Mouse (Mus musculus) neural tube, embryonic 12.5 days (tissue): Measurements from ENCODE around the gene Syngap1. TPM values are rescaled to one million over a fixed set of nuclear protein-coding genes. Genes with fewer than 3 reads are reported as not detected.
"Not testable (repeated sequence)": the region's sequence is repeated elsewhere in the genome, so short reads cannot be mapped to it uniquely, and the experiment has no call there.

ENCODE experiments used
- ATAC-seq: fragments of 200-750 bp; cut with Nextera tagmentation; 2 replicates; pipeline ENCODE4 v1.8.0; 2017; ENCODE audit warnings: low read depth, mild to moderate bottlenecking, moderate TSS enrichment, moderate library complexity; ENCODE audit not compliant: low FRiP score
- H3K27ac ChIP-seq: fragments of 300-500 bp; sonication (generic); 2 replicates; pipeline ENCODE4 v1.5.1; 2016
- H3K27me3 ChIP-seq: fragments of 300-500 bp; sonication (generic); replicated peaks from 2 replicates; pipeline ENCODE4 v1.6.1; 2016; ENCODE audit warnings: mild to moderate bottlenecking
- H3K36me3 ChIP-seq: fragments of 300-500 bp; sonication (generic); 2 replicates; pipeline ENCODE4 v1.6.1; 2016; ENCODE audit warnings: mild to moderate bottlenecking
- H3K4me1 ChIP-seq: fragments of 300-500 bp; sonication (generic); 2 replicates; pipeline ENCODE4 v1.6.1; 2016
- H3K4me2 ChIP-seq: fragments of 300-500 bp; sonication (generic); replicated peaks from 2 replicates; pipeline ENCODE4 v1.6.1; 2016; ENCODE audit warnings: mild to moderate bottlenecking
- H3K4me3 ChIP-seq: fragments of 300-500 bp; sonication (generic); 2 replicates; pipeline ENCODE4 v1.5.1; 2016
- H3K9ac ChIP-seq: fragments of 300-500 bp; sonication (generic); 2 replicates; pipeline ENCODE4 v1.6.1; 2016; ENCODE audit warnings: mild to moderate bottlenecking
- H3K9me3 ChIP-seq: fragments of 300-500 bp; sonication (generic); 2 replicates; pipeline ENCODE4 v1.6.1; 2016; ENCODE audit warnings: mild to moderate bottlenecking
- WGBS: fragments of 180-500 bp; shearing (Covaris S2); methylation state at CpG from one replicate; pipeline ENCODE4 v1.1.7; 2016; 5-methylcytosine and 5-hydroxymethylcytosine counted together
- polyA plus RNA-seq: library from polyadenylated mRNA; unstranded; fragments of >200 nt; fragmentation: Nextera tagmentation; extraction: Ambion mirVana; gene quantifications from 2 replicates; pipeline ENCODE4 v1.2.1, GENCODE M21; 2016

The Syngap1 gene
- polyA plus RNA-seq: 2.6 and 3.5 TPM in 2 replicates

DNA sequence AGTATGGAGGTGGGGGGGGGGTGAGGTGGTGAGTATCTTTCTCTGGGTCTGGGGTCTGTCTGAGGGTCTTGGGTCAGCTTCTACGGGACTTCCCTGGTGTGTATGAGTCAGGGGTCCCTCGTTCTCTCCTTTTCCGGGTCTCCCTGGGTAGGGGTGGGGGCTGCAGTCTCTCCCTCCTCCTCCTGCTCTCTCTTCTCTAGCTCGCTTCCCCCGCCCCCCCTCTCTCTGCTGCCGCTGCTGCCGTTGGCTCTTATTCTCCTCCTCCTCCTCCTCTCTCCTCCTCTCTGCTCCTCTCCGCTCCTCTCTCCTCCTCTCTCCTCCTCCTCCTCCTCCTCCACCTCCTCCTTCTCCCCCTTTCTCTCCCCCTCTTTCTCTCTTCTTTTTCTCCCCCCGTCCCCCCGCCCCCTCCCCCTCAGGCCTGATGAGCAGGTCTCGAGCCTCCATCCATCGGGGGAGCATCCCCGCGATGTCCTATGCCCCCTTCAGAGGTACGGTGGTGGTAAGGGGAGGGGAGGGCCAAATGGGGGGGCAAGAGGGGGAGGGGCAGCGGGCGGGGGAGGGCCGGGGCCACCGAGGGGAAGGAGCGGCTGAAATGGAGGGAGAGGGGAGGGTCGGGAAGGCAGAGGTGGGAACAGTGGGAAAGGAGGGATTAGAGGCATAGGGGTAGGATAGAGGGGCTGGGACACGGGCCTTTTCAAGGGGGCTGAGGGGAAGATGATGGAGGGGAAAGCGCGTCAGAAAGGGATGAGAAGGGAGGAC lies at the start of gene Syngap1:
Syngap1 (plus strand) TSS at position 223 of the 759 bp plus-strand sequence.
- H3K9ac ChIP-seq: peak within 1 kb of the TSS; percentile 90
- H3K27me3 ChIP-seq: no peaks in the 10 kb centered on the region
- no peak for ATAC-seq
- peak within 1 kb of the TSS; percentile 93 for H3K27ac ChIP-seq
- peaks cover 58% of the 10 kb centered on the region for H3K4me1 ChIP-seq
- no peaks in the 10 kb centered on the region for H3K9me3 ChIP-seq
- peaks cover 12% of the 10 kb centered on the region for H3K36me3 ChIP-seq
- peak within 1 kb of the TSS; percentile 96 for H3K4me2 ChIP-seq
- peak within 1 kb of the TSS; percentile 52 for H3K4me3 ChIP-seq
- 1% methylated on average over 21 of the region's 24 CpGs for WGBS

DNA sequence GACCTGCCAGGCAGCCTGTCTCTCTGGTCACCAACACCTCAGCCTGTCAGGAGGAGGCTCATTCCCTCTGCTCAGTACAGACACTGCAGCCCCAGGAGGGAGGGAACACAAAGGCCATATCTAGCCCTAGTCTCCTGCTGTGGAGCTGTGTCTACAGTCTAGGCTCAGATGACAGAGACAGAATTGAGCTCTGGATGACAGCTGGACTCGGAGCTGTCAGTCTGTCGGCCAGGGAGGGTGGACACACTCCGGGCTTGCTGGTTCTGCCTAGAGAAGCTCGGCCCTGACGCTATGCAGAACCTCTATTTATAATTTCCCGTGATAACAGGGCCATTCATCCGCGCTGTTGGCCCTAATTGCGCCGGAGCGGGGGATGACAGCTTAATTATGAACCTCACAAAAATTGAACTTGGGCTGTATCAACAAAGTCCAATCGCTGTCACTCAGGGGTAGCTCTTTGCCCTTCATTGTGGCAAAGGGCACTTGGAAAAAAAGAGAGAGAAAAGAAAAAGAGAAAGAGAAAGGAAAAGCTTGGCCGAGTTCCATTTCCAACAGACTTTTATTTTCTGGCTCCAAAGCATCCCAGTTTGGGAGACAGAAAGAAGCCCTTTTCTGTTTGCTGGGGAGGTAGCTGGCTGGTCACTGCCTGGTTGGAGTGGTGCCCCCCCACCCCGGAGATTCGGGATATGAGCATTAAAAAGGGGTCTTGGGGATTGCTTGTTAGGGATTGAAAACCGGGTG lies 48.2 kb upstream of the Syngap1 start:
- H3K27ac ChIP-seq: no peak overlapping the region
- no peak overlapping the region for H3K4me3 ChIP-seq
- no peaks in the 10 kb centered on the region for H3K36me3 ChIP-seq
- peaks cover 5% of the 10 kb centered on the region; the same call in 1 of the 2 replicates for H3K4me1 ChIP-seq
- 70% methylated on average over 16 of the region's 16 CpGs for WGBS
- H3K9ac ChIP-seq: peak overlapping the region; percentile 8; the same call in 1 of the 2 replicates
- H3K9me3 ChIP-seq: no peaks in the 10 kb centered on the region
- no peaks in the 10 kb centered on the region; the same call in none of the 2 replicates for H3K27me3 ChIP-seq
- no peak for ATAC-seq
- H3K4me2 ChIP-seq: no peak overlapping the region

DNA sequence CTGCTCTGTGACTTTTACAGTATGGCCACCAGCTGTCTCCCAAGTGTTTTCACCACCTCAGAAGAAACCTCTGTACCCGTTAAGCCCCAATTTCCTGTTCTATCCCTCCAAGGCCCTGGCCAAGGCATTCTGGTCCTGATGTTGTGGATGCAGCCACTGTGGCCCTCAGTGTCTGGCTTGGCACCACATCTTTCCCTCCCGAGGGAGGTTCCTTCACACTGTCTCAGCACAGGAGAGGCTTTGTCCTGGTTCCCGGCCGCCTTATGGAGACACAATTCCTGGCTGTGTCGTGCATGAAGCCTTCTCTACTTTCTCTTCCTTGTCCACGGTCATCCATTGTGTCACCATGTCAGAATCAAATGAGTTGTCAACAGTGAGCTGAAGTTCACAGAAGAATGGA lies 47.6 kb upstream of the Syngap1 start:
- Histone ChIP-seq H3K27ac (no peak overlapping the region), H3K4me2 (no peak overlapping the region), H3K4me3 (no peak overlapping the region), H3K9ac (no peak overlapping the region), H3K36me3 (no peaks in the 10 kb centered on the region), H3K27me3 (no peaks in the 10 kb centered on the region; the same call in none of the 2 replicates), H3K4me1 (peaks cover 5% of the 10 kb centered on the region; the same call in 1 of the 2 replicates), H3K9me3 (no peaks in the 10 kb centered on the region)
- ATAC-seq: no peak
- 63% methylated on average over 6 of the region's 6 CpGs for WGBS

DNA sequence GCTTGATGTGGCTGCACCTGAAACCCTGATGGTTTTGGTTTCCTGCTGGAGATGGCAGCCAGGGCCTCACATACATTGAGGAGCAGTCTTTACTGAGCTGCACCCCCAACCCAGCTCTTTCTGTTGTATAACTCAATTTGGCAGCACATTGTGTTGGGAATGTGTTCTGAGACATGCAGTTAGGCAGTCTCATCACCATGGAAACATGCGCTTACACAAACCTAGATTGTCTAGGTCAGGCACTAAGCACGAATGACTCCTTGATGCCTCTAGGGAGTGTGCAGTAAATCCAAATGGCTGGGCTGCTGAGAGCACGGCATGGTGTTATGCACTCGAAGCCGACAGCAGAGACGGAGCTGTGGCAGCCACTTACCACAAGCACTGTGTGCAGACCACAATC lies 46.7 kb upstream of the Syngap1 start:
- Histone ChIP-seq H3K4me2 (no peak overlapping the region), H3K4me1 (peaks cover 5% of the 10 kb centered on the region; the same call in 1 of the 2 replicates), H3K36me3 (no peaks in the 10 kb centered on the region), H3K4me3 (no peak overlapping the region), H3K27ac (no peak overlapping the region), H3K9ac (no peak overlapping the region), H3K27me3 (no peaks in the 10 kb centered on the region; the same call in none of the 2 replicates), H3K9me3 (no peaks in the 10 kb centered on the region)
- WGBS: 65% methylated on average over 6 of the region's 6 CpGs
- no peak for ATAC-seq

DNA sequence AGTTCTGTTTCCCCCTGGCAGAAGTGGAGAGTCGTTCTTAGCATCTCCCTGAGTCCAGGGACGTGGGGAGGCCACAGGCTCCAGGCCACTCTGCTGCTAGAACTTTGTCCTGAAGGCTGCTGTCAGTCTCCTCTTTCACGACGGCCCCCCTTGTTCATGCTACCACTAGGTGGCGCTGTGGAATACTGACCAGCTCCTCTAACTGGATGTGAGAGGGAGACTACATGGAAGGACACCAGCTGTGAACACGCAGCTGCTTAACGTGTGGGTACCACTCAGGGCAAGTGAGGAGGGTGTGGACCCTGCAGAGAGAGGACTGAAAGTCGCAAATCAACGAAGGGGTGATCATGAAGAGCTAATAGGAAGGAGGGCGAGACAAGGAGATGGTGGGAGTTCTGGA lies 45.5 kb upstream of the Syngap1 start:
- WGBS: 16% methylated on average over 10 of the region's 10 CpGs
- no peak for ATAC-seq

DNA sequence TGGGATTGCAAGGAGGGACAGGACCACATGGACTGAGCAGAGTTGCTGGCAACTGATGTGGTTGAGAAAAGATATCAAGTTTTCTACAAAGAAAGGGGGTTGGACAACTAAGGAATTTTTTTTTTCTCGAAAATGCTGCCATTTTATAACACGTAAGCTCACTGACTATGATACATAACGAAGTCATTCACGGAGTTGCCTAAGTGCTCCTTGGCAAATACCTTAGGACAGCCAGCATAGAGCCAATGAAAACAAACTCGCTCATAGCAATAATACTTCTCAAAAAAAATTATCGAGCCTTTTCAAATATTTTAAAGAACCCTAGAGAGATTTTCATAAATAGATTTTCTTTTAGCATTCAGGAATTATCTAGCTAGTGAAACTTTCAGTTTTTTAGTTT lies 40.1 kb upstream of the Syngap1 start:
- H3K9me3 ChIP-seq: no peaks in the 10 kb centered on the region
- H3K4me3 ChIP-seq: no peak overlapping the region
- no peak overlapping the region for H3K27ac ChIP-seq
- no peak for ATAC-seq
- H3K36me3 ChIP-seq: no peaks in the 10 kb centered on the region
- no peak overlapping the region for H3K4me2 ChIP-seq
- H3K4me1 ChIP-seq: no peaks in the 10 kb centered on the region
- H3K27me3 ChIP-seq: no peaks in the 10 kb centered on the region; the same call in 1 of the 2 replicates
- 84% methylated on average over 6 of the region's 6 CpGs for WGBS
- H3K9ac ChIP-seq: no peak overlapping the region

More for the DNA sequence above, 45.5 kb upstream of the Syngap1 start:
- Histone ChIP-seq H3K4me3 (no peak overlapping the region), H3K9ac (no peak overlapping the region), H3K27ac (no peak overlapping the region), H3K4me2 (no peak overlapping the region), H3K4me1 (peaks cover 5% of the 10 kb centered on the region; the same call in 1 of the 2 replicates), H3K36me3 (no peaks in the 10 kb centered on the region), H3K27me3 (no peaks in the 10 kb centered on the region; the same call in none of the 2 replicates), H3K9me3 (no peaks in the 10 kb centered on the region)

DNA sequence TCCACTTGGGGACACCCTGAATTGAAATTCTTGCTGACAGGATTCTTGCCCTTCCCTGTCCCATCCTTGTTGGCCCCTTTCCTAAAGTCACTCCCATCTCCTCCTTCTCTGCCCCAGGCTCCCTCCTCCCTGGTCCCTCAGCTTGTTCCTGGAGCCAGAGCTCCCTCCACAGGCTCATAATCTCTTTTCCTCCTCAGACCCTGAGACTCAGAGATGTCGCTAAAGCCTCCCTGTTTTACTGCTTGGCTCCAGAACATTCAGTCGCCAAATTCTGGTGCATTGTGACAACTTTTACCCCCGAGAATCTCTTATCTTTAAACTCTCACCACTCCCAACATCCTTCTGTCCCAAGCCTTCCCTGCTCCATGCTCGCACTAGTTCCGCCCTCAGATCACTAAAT lies 36.7 kb upstream of the Syngap1 start:
- no peaks in the 10 kb centered on the region for H3K27me3 ChIP-seq
- H3K27ac ChIP-seq: no peak overlapping the region
- H3K9ac ChIP-seq: no peak overlapping the region
- no peaks in the 10 kb centered on the region for H3K9me3 ChIP-seq
- 63% methylated on average over 5 of the region's 5 CpGs for WGBS
- no peaks in the 10 kb centered on the region for H3K4me1 ChIP-seq
- H3K4me3 ChIP-seq: no peak overlapping the region
- H3K36me3 ChIP-seq: no peaks in the 10 kb centered on the region
- ATAC-seq: no peak
- no peak overlapping the region for H3K4me2 ChIP-seq

DNA sequence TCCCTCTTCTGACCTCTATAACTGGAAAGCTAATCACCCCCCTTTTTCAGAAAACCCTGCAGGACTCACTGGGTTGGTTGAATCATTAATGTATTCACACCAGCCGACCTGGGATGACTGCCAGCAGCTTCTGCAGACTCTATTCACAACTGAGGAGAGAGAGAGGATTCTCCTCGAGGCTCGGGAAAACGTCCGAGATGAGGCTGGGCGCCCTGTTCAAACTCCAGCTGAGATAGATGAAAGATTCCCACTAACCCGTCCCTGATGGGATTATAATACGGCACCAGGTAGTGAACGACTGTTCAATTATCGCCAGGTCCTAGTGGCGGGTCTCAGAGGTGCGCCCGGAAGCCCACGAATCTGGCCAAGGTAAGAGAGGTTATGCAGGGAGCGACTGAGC lies 33.5 kb upstream of the Syngap1 start:
- not testable (repeated sequence) for H3K9me3 ChIP-seq, H3K27ac ChIP-seq, H3K36me3 ChIP-seq, H3K4me1 ChIP-seq, H3K27me3 ChIP-seq, ATAC-seq, H3K4me3 ChIP-seq, H3K9ac ChIP-seq, H3K4me2 ChIP-seq
- 88% methylated on average over 15 of the region's 15 CpGs for WGBS

DNA sequence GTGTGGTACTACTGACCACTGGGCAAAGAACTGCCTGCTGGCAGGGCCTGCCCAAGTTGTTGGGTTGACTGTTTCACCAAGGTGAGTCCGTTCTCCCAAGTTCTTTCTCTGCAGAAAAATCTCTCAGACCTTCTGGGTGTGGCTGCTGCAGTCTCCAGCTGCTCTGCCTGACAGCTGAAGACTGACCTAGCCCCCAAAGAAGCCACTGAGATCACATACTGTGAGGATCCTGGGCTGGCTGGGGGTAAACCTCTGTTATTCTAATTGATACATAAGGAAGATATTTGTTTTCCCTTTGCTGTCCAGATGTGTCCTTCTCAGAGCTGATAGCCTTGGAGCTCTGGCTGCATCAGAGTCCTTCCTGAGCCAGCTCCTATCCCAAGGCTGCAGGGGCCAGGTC lies 25.8 kb upstream of the Syngap1 start:
- Histone ChIP-seq H3K9ac (no peak overlapping the region), H3K27ac (no peak overlapping the region), H3K4me3 (no peak overlapping the region), H3K27me3 (no peaks in the 10 kb centered on the region), H3K4me1 (peaks cover 11% of the 10 kb centered on the region; the same call in 1 of the 2 replicates), H3K9me3 (no peaks in the 10 kb centered on the region), H3K36me3 (no peaks in the 10 kb centered on the region), H3K4me2 (no peak overlapping the region)
- 48% methylated on average over 1 of the region's 1 CpGs for WGBS
- no peak for ATAC-seq

DNA sequence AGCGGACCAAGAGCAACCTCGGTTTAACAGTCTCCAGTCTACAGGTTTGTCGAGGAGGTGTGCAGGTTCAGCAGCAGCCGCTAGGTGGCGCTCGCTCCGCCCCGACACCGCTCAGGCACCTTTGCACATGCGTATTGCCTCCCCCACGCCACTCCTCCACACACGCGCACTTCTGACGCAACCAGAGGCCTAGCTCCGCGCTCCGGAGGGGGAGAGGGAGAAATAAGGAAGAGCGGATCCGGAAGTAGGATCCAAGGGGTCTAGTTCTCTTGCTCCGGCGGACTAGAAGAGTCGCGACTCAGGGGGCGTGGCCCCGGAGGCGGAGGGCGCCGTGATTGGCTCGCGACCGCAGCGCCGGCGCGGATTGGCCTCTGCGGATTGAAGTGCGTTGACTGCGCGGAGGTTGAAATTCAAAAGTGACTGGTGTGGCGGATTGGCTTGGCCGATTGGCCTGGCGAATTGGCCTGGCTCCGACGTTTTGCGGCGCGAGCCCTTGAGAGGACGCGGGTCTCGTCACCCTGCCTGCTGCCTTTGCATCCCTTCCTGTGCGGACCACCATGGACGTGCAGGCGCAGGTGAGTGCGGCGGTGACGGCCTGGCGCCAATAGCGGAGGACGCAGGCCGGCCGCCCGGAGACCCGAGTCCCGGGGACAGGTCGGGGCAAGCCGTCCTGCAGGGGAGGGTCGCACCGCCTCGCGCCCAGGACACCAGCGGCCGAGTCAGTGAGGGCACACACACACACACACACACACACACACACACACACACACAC lies 24.2 kb upstream of the Syngap1 start, which contains the start of gene Kifc5b:
Kifc5b (plus strand) TSS at position 381 of the 772 bp plus-strand sequence.
- no peaks in the 10 kb centered on the region for H3K27me3 ChIP-seq
- peak; percentile 98 for ATAC-seq
- no peaks in the 10 kb centered on the region for H3K9me3 ChIP-seq
- under 1% methylated on average over 68 of the region's 72 CpGs for WGBS
- H3K36me3 ChIP-seq: peaks cover 3% of the 10 kb centered on the region; the same call in 1 of the 2 replicates
- H3K4me2 ChIP-seq: peak within 1 kb of the TSS; percentile 74
- H3K27ac ChIP-seq: no peak within 1 kb of the TSS
- peak within 1 kb of the TSS; percentile 63 for H3K9ac ChIP-seq
- H3K4me1 ChIP-seq: peaks cover 11% of the 10 kb centered on the region; the same call in 1 of the 2 replicates
- H3K4me3 ChIP-seq: peak within 1 kb of the TSS; percentile 67

DNA sequence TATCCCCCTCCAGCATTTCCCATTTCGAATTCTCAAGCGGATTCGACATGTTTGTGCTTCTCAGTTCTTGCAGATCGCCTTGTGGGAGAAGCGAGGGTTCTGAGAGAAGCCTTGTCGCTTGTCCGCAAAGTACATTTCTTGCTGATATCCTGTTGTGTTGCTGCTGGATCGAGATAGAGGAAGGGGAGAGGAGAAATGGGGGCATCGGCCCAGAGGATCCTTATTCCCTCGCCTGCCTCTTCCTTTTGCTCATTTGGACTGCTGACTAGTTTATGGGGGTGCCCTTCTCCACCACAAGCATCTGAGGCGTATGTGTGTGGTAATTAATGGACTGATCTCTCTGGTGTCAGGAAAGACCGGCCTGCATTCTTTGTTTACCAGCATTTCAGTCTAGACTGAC lies 23.5 kb upstream of the Syngap1 start:
- Histone ChIP-seq H3K4me3 (peak overlapping the region; percentile 67), H3K4me1 (peaks cover 11% of the 10 kb centered on the region; the same call in 1 of the 2 replicates), H3K4me2 (peak overlapping the region; percentile 74), H3K9ac (peak overlapping the region; percentile 63)
- not testable (repeated sequence) for H3K9me3 ChIP-seq, ATAC-seq, H3K27me3 ChIP-seq, H3K36me3 ChIP-seq, H3K27ac ChIP-seq
- 0% methylated on average over 12 of the region's 12 CpGs for WGBS
